Mouse (Mus musculus) CH12.LX (cell line): ENCODE measurements at regions not wholly inside any gene's neighbourhood (a gene's known extent, or its start where the extent isn't known, plus 50 kb on each side); places are given as distances from the start of the nearest gene placed in this dataset.

Experiments
- DNase-seq: peaks from one replicate; pipeline ENCODE4 v3.0.0-alpha.2; 2013; ENCODE audit errors: extremely low read depth
- H3K27ac ChIP-seq: 2 replicates; pipeline ENCODE4 v1.5.1; 2012; ENCODE audit warnings: low read depth, mild to moderate bottlenecking, control low read depth, moderate library complexity; ENCODE audit not compliant: insufficient read depth
- H3K27me3 ChIP-seq: replicated peaks from 2 replicates; pipeline ENCODE3; 2012; ENCODE audit warnings: inconsistent platforms
- H3K36me3 ChIP-seq, 2 experiments: replicated peaks in 1 of 2; 2 replicates each; pipeline versions ENCODE3 to v1.6.1; 2012; ENCODE audit warnings: inconsistent platforms in 1 of 2, low read length in 1 of 2, mild to moderate bottlenecking in 1 of 2, mixed read lengths in 1 of 2, moderate library complexity in 1 of 2; ENCODE audit not compliant: control insufficient read depth in 1 of 2, insufficient read depth in 1 of 2
- H3K4me1 ChIP-seq, 2 experiments: 2 replicates each; pipeline ENCODE4 v1.6.1; 2012; ENCODE audit warnings: inconsistent platforms in 1 of 2, moderate library complexity in 1 of 2; ENCODE audit not compliant: insufficient read depth in 2 of 2, control insufficient read depth in 1 of 2
- H3K4me2 ChIP-seq: 2 replicates; pipeline ENCODE4 v1.6.1; 2012; ENCODE audit warnings: low read depth, mild to moderate bottlenecking, control low read depth; ENCODE audit not compliant: poor library complexity, insufficient read depth, severe bottlenecking
- H3K4me3 ChIP-seq, 3 experiments: fragments of 150-350 bp in 1 of 3; sonication (generic) in 1 of 3; replicated peaks in 1 of 3; 2 replicates each; pipeline versions ENCODE3 to v1.5.1; 2011 to 2012; ENCODE audit warnings: low read depth in 2 of 3, low read length in 2 of 3, mild to moderate bottlenecking in 2 of 3, moderate library complexity in 2 of 3, control low read depth in 1 of 3, improper control_type of control experiment in 1 of 3, inconsistent platforms in 1 of 3, mixed read lengths in 1 of 3; ENCODE audit not compliant: poor library complexity in 1 of 3
- H3K79me2 ChIP-seq: replicated peaks from 2 replicates; pipeline ENCODE4 v1.6.1; 2012; ENCODE audit warnings: mild to moderate bottlenecking, moderate library complexity; ENCODE audit not compliant: control insufficient read depth, poor library complexity, insufficient read depth, severe bottlenecking; ENCODE audit errors: extremely low read depth
- H3K9ac ChIP-seq: 2 replicates; pipeline ENCODE4 v1.6.1; 2012; ENCODE audit warnings: low read depth, mild to moderate bottlenecking, control low read depth, moderate library complexity; ENCODE audit not compliant: insufficient read depth
- H3K9me3 ChIP-seq: replicated peaks from 2 replicates; pipeline ENCODE3; 2012; ENCODE audit warnings: low read length, inconsistent platforms, mixed read lengths
- EP300 ChIP-seq: IDR thresholded peaks from 2 replicates; pipeline ENCODE4 v1.6.1; 2011; ENCODE audit warnings: low read length, improper control_type of control experiment
- IRF4 ChIP-seq: IDR thresholded peaks from 2 replicates; pipeline ENCODE4 v1.6.1; 2014; ENCODE audit warnings: low read depth, mild to moderate bottlenecking, inconsistent platforms, low read length, improper control_type of control experiment
- NRF1 ChIP-seq: IDR thresholded peaks from 2 replicates; pipeline ENCODE4 v1.6.1; 2014; ENCODE audit warnings: low read depth, mild to moderate bottlenecking, inconsistent platforms, low read length, improper control_type of control experiment, moderate library complexity
- UBTF ChIP-seq: IDR thresholded peaks from 2 replicates; pipeline ENCODE4 v1.6.1; 2012; ENCODE audit warnings: low read depth, mild to moderate bottlenecking, inconsistent platforms, low read length, improper control_type of control experiment, moderate library complexity
- dilution Hi-C: fragments of 300-500 bp; cut with MboI; formaldehyde crosslinking; loops from 2 replicates; pipeline ENCODE4 v1.14.3; 2020; ENCODE audit warnings: low sequenced_read_pairs; ENCODE audit not compliant: extremely low pct_unique_long_range_greater_than_20kb, extremely low pct_ligation_motif_present
- in situ Hi-C: fragments of 300-500 bp; cut with MboI; formaldehyde crosslinking; loops from 3 replicates; pipeline ENCODE4 v1.14.3; 2019; ENCODE audit warnings: low sequenced_read_pairs, low pct_ligation_motif_present, low pct_unique_long_range_greater_than_20kb, mixed read lengths

DNA sequence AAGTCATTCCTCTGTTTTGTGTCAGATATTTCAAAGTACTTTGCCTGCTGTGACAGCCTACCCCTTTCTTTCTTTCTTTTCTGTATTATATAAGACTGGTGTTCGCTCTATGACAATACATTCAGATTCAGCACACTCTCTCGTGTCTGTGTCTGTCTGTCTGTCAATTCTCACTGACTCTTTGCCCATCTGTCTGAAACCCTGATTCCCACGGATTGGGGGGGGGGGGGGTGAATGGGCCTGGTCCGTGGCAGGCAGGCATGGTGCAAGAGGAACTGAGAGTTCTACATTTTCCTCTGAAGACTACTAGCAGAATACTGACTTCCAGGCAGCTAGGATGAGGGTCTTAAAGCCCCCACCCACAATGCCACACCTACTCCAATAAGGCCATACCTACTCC is 51.6 kb upstream of the Nid2 start:
- Histone ChIP-seq H3K27me3 (no peaks in the 10 kb centered on the region), H3K27ac (no peak overlapping the region), H3K4me3 (no peak overlapping the region), H3K4me2 (no peak overlapping the region), H3K36me3 (no peaks in the 10 kb centered on the region), H3K4me1 (no peaks in the 10 kb centered on the region), H3K9me3 (peaks cover 2% of the 10 kb centered on the region), H3K79me2 (no peaks in the 10 kb centered on the region), H3K9ac (no peak overlapping the region)
- dilution Hi-C loops: no loop called here
- in situ Hi-C loops: no loop called here
- DNase-seq: no peak
- TF ChIP-seq UBTF: no peak
- TF ChIP-seq NRF1: no peak
- peak; percentile 38; the same call in 1 of the 2 replicates for TF ChIP-seq EP300
- peak; percentile 46; the same call in 1 of the 2 replicates for TF ChIP-seq IRF4
